Mouse (Mus musculus) neural tube, embryonic 13.5 days (tissue): ENCODE measurements around the gene Gm20388. TPM values are rescaled to one million over a fixed set of nuclear protein-coding genes. Genes with fewer than 3 reads are reported as not detected.

Experiments
- ATAC-seq: fragments of 200-750 bp; cut with Nextera tagmentation; 2 replicates; pipeline ENCODE4 v1.8.0; 2017; ENCODE audit warnings: low read depth, mild to moderate bottlenecking, moderate TSS enrichment, moderate library complexity
- H3K27ac ChIP-seq: fragments of 300-500 bp; sonication (generic); replicated peaks from 2 replicates; pipeline ENCODE4 v1.5.1; 2015; ENCODE audit warnings: moderate library complexity, mild to moderate bottlenecking, inconsistent platforms
- H3K27me3 ChIP-seq: fragments of 300-500 bp; sonication (generic); 2 replicates; pipeline ENCODE4 v1.6.1; 2015; ENCODE audit warnings: mild to moderate bottlenecking, inconsistent platforms
- H3K36me3 ChIP-seq: fragments of 300-500 bp; sonication (generic); 2 replicates; pipeline ENCODE4 v1.6.1; 2015; ENCODE audit warnings: mild to moderate bottlenecking, inconsistent platforms
- H3K4me1 ChIP-seq: fragments of 300-500 bp; sonication (generic); replicated peaks from 2 replicates; pipeline ENCODE4 v1.6.1; 2015; ENCODE audit warnings: inconsistent platforms
- H3K4me2 ChIP-seq: fragments of 300-500 bp; sonication (generic); 2 replicates; pipeline ENCODE4 v1.6.1; 2015; ENCODE audit warnings: inconsistent platforms, mild to moderate bottlenecking, moderate library complexity
- H3K4me3 ChIP-seq: fragments of 300-500 bp; sonication (generic); 2 replicates; pipeline ENCODE4 v1.5.1; 2015; ENCODE audit warnings: mild to moderate bottlenecking, inconsistent platforms
- H3K9ac ChIP-seq: fragments of 300-500 bp; sonication (generic); 2 replicates; pipeline ENCODE4 v1.6.1; 2015; ENCODE audit warnings: moderate library complexity, mild to moderate bottlenecking, inconsistent platforms
- H3K9me3 ChIP-seq: fragments of 300-500 bp; sonication (generic); 2 replicates; pipeline ENCODE4 v1.6.1; 2016; ENCODE audit warnings: inconsistent platforms
- WGBS: fragments of 180-500 bp; shearing (Covaris S2); methylation state at CpG from one replicate; pipeline ENCODE4 v1.1.7; 2015; 5-methylcytosine and 5-hydroxymethylcytosine counted together
- polyA plus RNA-seq: library from polyadenylated mRNA; unstranded; fragments of >200 nt; fragmentation: Nextera tagmentation; extraction: Ambion mirVana; gene quantifications from 2 replicates; pipeline ENCODE4 v1.2.1, GENCODE M21; 2015

The Gm20388 gene
- polyA plus RNA-seq, 1 experiment from 2014 or later, result 0.27 TPM

- Histone ChIP-seq H3K36me3 (no peaks in the 10 kb centered on the region), H3K9ac (no peak overlapping the region), H3K4me1 (peaks cover 19% of the 10 kb centered on the region), H3K9me3 (no peaks in the 10 kb centered on the region), H3K4me2 (no peak overlapping the region), H3K27me3 (peaks cover 35% of the 10 kb centered on the region), H3K4me3 (no peak overlapping the region), H3K27ac (no peak overlapping the region)
- no peak for ATAC-seq
- WGBS, result 35% methylated on average over 6 of the region's 6 CpGs
Measured at GRCm38 (mm10) chr8:120630848-120631247, 720.2 kb downstream of the Gm20388 start.

GRCm38 (mm10) chr8:120631441-120632375 is 721.1 kb downstream of the Gm20388 start:
- Histone ChIP-seq H3K27ac (no peak overlapping the region), H3K27me3 (peaks cover 42% of the 10 kb centered on the region), H3K4me2 (no peak overlapping the region), H3K9ac (no peak overlapping the region), H3K9me3 (no peaks in the 10 kb centered on the region), H3K4me3 (no peak overlapping the region), H3K4me1 (peaks cover 19% of the 10 kb centered on the region), H3K36me3 (no peaks in the 10 kb centered on the region)
- ATAC-seq, result no peak
- WGBS, result 76% methylated on average over 21 of the region's 21 CpGs

DNA sequence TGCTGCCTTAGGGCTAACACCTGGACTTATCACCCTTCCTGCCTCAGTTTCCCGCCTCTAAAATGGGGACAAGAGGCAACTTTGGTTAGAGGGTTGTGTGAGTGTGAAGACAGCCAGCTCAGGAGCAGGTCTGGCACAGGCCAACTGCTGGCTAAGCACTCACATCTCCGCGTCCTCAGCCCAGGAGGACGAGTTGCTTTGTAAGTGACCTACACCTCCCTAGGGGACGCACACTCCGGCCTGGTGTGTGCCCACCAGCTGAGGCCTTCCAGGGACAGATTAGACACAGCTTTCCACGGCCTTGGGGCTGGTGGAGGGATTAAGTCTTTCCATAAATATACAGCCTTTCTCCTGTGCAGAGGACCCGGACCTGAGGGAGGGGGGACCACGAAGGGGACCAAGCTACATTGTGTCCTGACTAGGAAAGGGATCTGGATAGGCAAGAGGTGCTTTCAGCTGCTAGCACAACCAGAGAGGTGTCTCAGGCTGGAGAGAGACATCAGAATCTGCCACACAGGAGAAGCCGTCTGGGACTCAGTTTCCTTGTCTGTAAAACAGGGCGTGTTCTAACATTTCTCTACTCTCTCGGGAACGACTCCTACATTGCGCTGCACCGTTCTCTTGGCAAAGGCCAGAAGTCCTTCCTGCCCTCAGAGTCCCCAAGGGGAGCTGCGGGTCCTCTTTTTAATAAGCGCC is 722.5 kb downstream of the Gm20388 start:
- Histone ChIP-seq H3K9ac (peak overlapping the region; percentile 77; the same call in 1 of the 2 replicates), H3K27me3 (peaks cover 42% of the 10 kb centered on the region), H3K4me3 (peak overlapping the region; percentile 59), H3K4me2 (peak overlapping the region; percentile 94), H3K36me3 (no peaks in the 10 kb centered on the region), H3K4me1 (peaks cover 19% of the 10 kb centered on the region), H3K27ac (no peak overlapping the region; the same call in 1 of the 2 replicates), H3K9me3 (no peaks in the 10 kb centered on the region)
- 25% methylated on average over 17 of the region's 17 CpGs for WGBS
- peak; percentile 7; the same call in 1 of the 2 replicates for ATAC-seq

DNA sequence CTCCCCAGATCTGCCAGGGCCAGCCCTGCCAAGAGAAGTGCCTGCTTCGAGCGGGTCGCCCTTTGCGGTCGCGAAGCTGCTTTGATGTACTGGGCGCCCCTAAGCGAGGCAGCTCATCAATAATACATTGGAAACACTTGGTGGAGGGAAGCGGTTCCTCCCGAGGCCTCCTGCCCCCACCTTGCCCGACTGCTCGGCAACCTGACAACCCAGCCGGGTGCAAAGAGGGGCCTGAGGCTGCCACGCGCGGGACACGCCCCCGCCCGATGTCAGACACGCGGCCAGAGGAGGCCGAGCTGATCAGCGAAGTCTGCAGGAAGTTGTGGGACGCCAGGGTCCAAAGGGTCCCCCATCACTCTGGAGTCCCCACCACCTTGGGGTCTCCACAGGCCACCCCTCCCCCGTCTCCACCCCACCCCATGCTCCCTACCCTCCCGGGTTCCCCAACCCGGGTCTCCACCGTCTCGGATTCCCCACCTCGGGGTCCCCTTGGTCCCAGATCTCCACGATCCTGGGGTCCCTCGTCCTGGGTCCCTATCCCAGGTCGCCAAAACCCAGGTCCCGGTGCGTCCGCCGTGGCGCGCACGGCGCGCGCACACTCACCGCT is 723.1 kb downstream of the Gm20388 start:
- H3K27ac ChIP-seq, result no peak overlapping the region; the same call in 1 of the 2 replicates
- peak; percentile 49 for ATAC-seq
- H3K4me1 ChIP-seq, result peaks cover 19% of the 10 kb centered on the region
- peak overlapping the region; percentile 94 for H3K4me2 ChIP-seq
- H3K27me3 ChIP-seq, result peaks cover 42% of the 10 kb centered on the region
- no peaks in the 10 kb centered on the region for H3K9me3 ChIP-seq
- no peaks in the 10 kb centered on the region for H3K36me3 ChIP-seq
- H3K9ac ChIP-seq, result peak overlapping the region; percentile 77
- peak overlapping the region; percentile 59 for H3K4me3 ChIP-seq
- WGBS, result under 1% methylated on average over 44 of the region's 44 CpGs

GRCm38 (mm10) chr8:120634329-120634839 is 723.7 kb downstream of the Gm20388 start:
- H3K9ac ChIP-seq, result peak overlapping the region; percentile 77
- peaks cover 42% of the 10 kb centered on the region for H3K27me3 ChIP-seq
- H3K27ac ChIP-seq, result no peak overlapping the region; the same call in 1 of the 2 replicates
- H3K4me3 ChIP-seq, result peak overlapping the region; percentile 59
- H3K4me1 ChIP-seq, result peaks cover 19% of the 10 kb centered on the region
- under 1% methylated on average over 29 of the region's 42 CpGs for WGBS
- H3K4me2 ChIP-seq, result peak overlapping the region; percentile 94
- ATAC-seq, result peak; percentile 28; the same call in 1 of the 2 replicates
- no peaks in the 10 kb centered on the region for H3K9me3 ChIP-seq
- H3K36me3 ChIP-seq, result no peaks in the 10 kb centered on the region

GRCm38 (mm10) chr8:120641245-120641644 is 730.6 kb downstream of the Gm20388 start:
- no peaks in the 10 kb centered on the region; the same call in 1 of the 2 replicates for H3K4me1 ChIP-seq
- 54% methylated on average over 8 of the region's 8 CpGs for WGBS
- no peak overlapping the region for H3K4me2 ChIP-seq
- H3K9ac ChIP-seq, result no peak overlapping the region
- no peaks in the 10 kb centered on the region for H3K36me3 ChIP-seq
- peaks cover 2% of the 10 kb centered on the region; the same call in 1 of the 2 replicates for H3K27me3 ChIP-seq
- no peak overlapping the region for H3K27ac ChIP-seq
- no peak for ATAC-seq
- H3K9me3 ChIP-seq, result no peaks in the 10 kb centered on the region
- H3K4me3 ChIP-seq, result no peak overlapping the region

DNA sequence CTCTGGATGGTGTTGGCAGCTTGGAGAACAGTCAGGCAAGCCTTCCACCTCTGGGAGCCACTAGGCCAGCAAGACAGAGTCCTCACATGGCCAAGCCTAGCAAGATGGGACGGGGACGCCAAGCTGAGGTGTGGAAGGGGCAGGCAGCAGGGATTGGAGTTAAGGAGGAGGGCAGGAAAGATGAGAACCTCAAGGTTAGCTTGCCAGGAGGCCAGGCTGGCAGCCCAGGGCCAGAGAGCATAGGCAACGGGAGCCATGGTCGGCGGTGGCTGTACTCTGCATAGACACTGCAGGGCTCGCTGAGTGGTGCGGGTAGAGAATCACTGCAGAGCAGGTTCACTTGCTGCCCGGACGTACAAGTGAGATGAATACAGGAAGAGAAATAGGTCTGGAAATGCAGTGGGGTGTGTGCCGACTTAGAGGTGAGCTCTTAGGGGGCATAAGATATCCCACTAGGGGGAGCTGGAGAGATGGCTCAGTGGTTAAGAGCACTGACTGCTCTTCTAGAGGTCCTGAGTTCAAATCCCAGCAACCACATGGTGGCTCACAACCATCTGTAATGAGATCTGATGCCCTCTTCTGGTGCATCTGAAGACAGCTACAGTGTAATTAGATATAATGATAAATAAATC is 731.5 kb downstream of the Gm20388 start:
- no peak overlapping the region for H3K27ac ChIP-seq
- no peaks in the 10 kb centered on the region for H3K27me3 ChIP-seq
- no peak overlapping the region for H3K4me2 ChIP-seq
- H3K9ac ChIP-seq, result no peak overlapping the region
- no peaks in the 10 kb centered on the region; the same call in 1 of the 2 replicates for H3K4me1 ChIP-seq
- H3K9me3 ChIP-seq, result no peaks in the 10 kb centered on the region
- no peak for ATAC-seq
- H3K4me3 ChIP-seq, result no peak overlapping the region
- H3K36me3 ChIP-seq, result no peaks in the 10 kb centered on the region
- WGBS, result 87% methylated on average over 10 of the region's 10 CpGs

- Histone ChIP-seq H3K9me3 (no peaks in the 10 kb centered on the region), H3K27ac (peak overlapping the region; percentile 54; the same call in 1 of the 2 replicates), H3K36me3 (no peaks in the 10 kb centered on the region), H3K9ac (no peak overlapping the region), H3K4me3 (no peak overlapping the region), H3K4me2 (no peak overlapping the region), H3K4me1 (no peaks in the 10 kb centered on the region; the same call in 1 of the 2 replicates), H3K27me3 (no peaks in the 10 kb centered on the region)
- WGBS, result 77% methylated on average over 7 of the region's 7 CpGs
- ATAC-seq, result peak; percentile 79
Measured at GRCm38 (mm10) chr8:120644663-120645062, 734.0 kb downstream of the Gm20388 start.

DNA sequence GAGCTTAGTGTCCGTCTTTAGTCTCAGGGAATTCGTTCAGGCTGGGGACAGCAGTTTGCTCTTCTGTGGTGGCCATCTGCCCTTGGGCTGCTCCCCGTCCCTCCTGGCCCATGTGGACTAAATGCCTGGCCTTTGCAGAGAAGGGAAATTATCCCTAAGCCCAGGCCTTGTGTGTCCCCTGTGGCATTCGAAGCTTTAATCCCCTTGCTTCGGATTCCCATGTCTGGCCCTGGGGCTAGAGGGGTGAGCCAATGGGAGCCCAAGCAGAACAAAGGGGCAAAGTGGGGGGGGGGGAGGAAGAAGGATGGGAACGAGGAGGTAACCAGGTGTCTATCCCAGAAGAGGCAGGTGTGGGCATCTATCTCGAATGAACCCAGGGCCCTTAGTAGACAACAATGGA is 736.9 kb downstream of the Gm20388 start, which contains the start of gene 1190005I06Rik:
Gene 1190005I06Rik (minus strand): TSS at position 101 of the 400 bp plus-strand sequence.
- H3K4me1 ChIP-seq, result no peaks in the 10 kb centered on the region; the same call in 1 of the 2 replicates
- WGBS, result 63% methylated on average over 7 of the region's 7 CpGs
- no peak within 1 kb of the TSS for H3K4me2 ChIP-seq
- H3K27me3 ChIP-seq, result no peaks in the 10 kb centered on the region
- no peaks in the 10 kb centered on the region for H3K9me3 ChIP-seq
- H3K4me3 ChIP-seq, result no peak within 1 kb of the TSS
- no peaks in the 10 kb centered on the region for H3K36me3 ChIP-seq
- no peak within 1 kb of the TSS for H3K27ac ChIP-seq
- ATAC-seq, result no peak
- H3K9ac ChIP-seq, result no peak within 1 kb of the TSS

DNA sequence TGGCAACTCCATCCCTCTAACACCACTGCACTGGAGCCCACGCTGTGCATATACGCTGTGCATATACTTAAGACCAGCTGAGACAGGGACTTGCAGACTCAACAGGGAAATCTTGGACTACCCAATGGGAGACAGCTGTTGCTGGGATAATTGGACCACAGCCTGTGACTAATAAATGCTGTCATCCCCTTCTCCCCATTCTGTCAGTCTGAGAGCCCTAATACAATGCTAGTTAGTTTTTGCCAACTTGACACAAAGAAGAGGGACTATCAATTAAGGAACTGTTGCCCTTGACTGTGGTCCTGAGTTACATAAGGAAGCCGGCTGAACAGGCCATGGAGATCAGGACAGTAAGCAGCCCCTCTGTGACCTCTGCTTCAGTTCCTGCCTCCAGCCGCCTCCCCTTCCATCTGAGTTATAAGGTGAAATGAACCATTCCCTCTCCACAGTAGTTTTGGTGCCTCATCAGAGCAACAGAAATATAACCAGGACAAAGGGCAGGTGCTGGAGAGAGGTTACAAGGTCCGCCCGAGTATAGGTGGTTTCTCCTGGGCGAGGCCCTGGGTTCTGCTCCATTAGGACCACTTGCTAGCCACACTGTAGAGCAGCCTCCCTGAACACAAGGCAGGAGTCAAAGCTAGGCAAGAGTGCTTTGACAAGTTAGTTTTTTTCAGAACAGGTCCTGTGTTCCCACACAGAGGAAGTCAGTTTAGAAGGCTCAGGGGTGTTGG is 745.8 kb downstream of the Gm20388 start:
- Histone ChIP-seq H3K36me3 (peaks cover 72% of the 10 kb centered on the region), H3K4me2 (no peak overlapping the region), H3K27ac (no peak overlapping the region), H3K9me3 (no peaks in the 10 kb centered on the region), H3K27me3 (no peaks in the 10 kb centered on the region), H3K4me3 (no peak overlapping the region), H3K4me1 (no peaks in the 10 kb centered on the region), H3K9ac (no peak overlapping the region)
- WGBS, result 88% methylated on average over 7 of the region's 7 CpGs
- ATAC-seq, result no peak

DNA sequence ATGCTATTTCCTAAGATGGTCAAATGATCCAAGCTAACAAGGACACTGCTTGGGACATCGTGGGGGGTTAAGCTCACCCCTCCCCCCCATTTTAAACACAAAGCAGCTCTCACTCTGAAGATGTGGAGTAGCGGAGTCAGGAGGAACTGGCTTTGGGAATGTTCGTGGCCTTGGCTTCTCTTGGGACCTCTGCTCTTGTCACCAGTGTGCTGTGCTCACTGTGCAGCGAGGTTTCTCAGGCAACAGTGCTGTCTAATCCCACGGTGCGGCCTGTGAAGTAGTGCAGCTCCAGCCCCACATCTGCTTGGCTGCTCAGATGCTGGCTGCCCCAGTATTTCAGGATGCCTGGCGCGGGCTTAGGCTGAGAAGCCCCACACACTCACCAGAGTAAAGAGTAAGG is 746.8 kb downstream of the Gm20388 start:
- 89% methylated on average over 8 of the region's 8 CpGs for WGBS
- peaks cover 72% of the 10 kb centered on the region for H3K36me3 ChIP-seq

More for the DNA sequence above, 746.8 kb downstream of the Gm20388 start:
- no peak for ATAC-seq
- no peak overlapping the region for H3K4me3 ChIP-seq
- no peak overlapping the region for H3K9ac ChIP-seq
- H3K4me1 ChIP-seq, result no peaks in the 10 kb centered on the region
- H3K4me2 ChIP-seq, result no peak overlapping the region
- H3K27ac ChIP-seq, result no peak overlapping the region
- H3K9me3 ChIP-seq, result no peaks in the 10 kb centered on the region
- H3K27me3 ChIP-seq, result no peaks in the 10 kb centered on the region
